Mouse (Mus musculus): ENCODE results near the gene Prss54. TPM values are rescaled to one million over a fixed set of nuclear protein-coding genes. Genes with fewer than 3 reads are reported as not detected.
"Not testable (repeated sequence)": the region's sequence is repeated elsewhere in the genome, so short reads cannot be mapped to it uniquely, and the experiment has no call there.

Prss54 gene
- polyA plus RNA-seq, 1 experiment from 2014 or later, result not detected

DNA sequence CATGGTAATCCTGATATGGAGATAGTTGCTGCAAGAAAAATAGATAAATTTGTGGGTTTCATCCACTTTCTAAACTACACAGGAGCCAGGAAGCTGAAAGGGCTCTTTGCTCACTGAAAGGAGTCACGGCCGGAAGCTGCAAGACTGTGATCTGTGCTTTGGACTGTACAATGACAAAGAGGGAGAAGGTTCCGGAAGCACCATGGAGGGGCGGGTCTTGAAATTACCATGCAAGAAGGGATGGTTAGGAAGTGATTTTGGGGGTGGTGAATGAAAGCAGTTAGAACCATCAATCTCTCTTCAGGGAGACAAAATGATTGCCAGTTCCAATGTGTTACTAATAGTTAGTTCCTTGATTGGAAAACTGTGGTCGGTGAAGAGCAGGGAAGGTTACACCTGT lies 33.3 kb upstream of the Prss54 start:
- TF ChIP-seq CTCF (IDR thresholded peaks at IDR 0.05; ENCODE audit: low read depth) (no peak), EP300 (optimal IDR thresholded peaks at IDR 0.05) (no peak)
- ATAC-seq (ENCODE audit: low FRiP score, low TSS enrichment) (no peak), DNase-seq (ENCODE audit: low spot score) (no peak)
- no peaks in the 10 kb centered on the region for H3K36me3 ChIP-seq (ENCODE audit: control insufficient read depth, insufficient read depth, low read length)
- no peak overlapping the region for H3K4me3 ChIP-seq (ENCODE audit: low read depth, low read length)
- no peak overlapping the region for H3K27ac ChIP-seq (replicated peaks)
- WGBS, result 80% methylated on average over 5 of the region's 5 CpGs
- no peaks in the 10 kb centered on the region for H3K27me3 ChIP-seq (ENCODE audit: control insufficient read depth, insufficient read depth, low read length)
- no peaks in the 10 kb centered on the region for H3K9me3 ChIP-seq (ENCODE audit: control insufficient read depth, low read length)
- no peaks in the 10 kb centered on the region for H3K4me1 ChIP-seq (replicated peaks; ENCODE audit: control insufficient read depth, insufficient read depth)
- H3K9ac ChIP-seq (ENCODE audit: low read length), result no peak overlapping the region
- H3K4me2 ChIP-seq (replicated peaks; ENCODE audit: low read depth), result no peak overlapping the region

DNA sequence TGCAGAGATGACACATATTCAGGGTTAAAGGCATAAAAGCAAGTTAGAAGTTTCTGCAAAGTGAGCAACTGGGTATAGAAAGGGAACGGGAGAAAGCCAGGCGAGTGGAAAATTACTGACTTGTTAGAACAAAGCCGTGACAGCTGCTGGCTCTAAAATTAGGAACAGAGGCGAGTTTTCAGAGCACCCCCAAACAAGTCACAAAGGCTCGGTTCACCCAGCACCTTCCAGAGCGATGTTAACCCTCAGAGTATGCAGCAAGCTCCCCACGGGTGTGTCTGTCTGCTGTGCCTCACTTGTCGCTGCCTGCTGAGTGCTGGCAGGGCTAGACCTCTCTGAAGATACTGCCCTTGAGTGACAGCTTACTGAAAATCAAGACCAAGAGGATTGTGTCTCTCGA lies 31.1 kb upstream of the Prss54 start:
- no peaks in the 10 kb centered on the region for H3K4me1 ChIP-seq (replicated peaks; ENCODE audit: control insufficient read depth, insufficient read depth)
- no peak for ATAC-seq (ENCODE audit: low FRiP score, low TSS enrichment)
- H3K27ac ChIP-seq (replicated peaks), result no peak overlapping the region
- no peak overlapping the region for H3K4me3 ChIP-seq (ENCODE audit: low read depth, low read length)
- WGBS, result 47% methylated on average over 9 of the region's 9 CpGs
- no peak overlapping the region for H3K4me2 ChIP-seq (replicated peaks; ENCODE audit: low read depth)
- H3K27me3 ChIP-seq (ENCODE audit: control insufficient read depth, insufficient read depth, low read length), result no peaks in the 10 kb centered on the region
- H3K9me3 ChIP-seq (ENCODE audit: control insufficient read depth, low read length), result no peaks in the 10 kb centered on the region
- no peak for DNase-seq (ENCODE audit: low spot score)
- H3K9ac ChIP-seq (ENCODE audit: low read length), result no peak overlapping the region
- TF ChIP-seq EP300 (optimal IDR thresholded peaks at IDR 0.05), result no peak
- no peak for TF ChIP-seq CTCF (IDR thresholded peaks at IDR 0.05; ENCODE audit: low read depth)
- H3K36me3 ChIP-seq (ENCODE audit: control insufficient read depth, insufficient read depth, low read length), result no peaks in the 10 kb centered on the region

DNA sequence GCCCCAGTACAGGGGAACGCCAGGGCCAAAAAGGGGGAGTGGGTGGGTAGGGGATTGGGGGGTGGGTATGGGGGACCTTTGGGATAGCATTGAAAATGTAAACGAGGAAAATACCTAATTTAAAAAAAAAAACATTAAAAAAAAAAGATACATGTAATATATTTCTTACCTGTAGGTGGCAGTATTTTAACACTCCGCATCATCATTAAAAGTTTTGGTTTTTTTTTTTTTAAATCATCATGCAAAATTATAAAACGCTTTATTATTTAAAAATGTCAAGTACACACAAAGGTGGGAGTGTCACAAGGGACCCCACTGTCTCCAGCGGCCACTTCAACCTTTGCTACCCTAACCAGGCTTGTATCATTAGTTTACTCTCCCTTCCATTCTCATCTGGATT lies 30.4 kb upstream of the Prss54 start:
- H3K4me1 ChIP-seq (replicated peaks; ENCODE audit: control insufficient read depth, insufficient read depth); H3K9me3 ChIP-seq (ENCODE audit: control insufficient read depth, low read length); H3K27ac ChIP-seq (replicated peaks); H3K4me3 ChIP-seq (ENCODE audit: low read depth, low read length); H3K4me2 ChIP-seq (replicated peaks; ENCODE audit: low read depth); ATAC-seq (ENCODE audit: low FRiP score, low TSS enrichment); DNase-seq (ENCODE audit: low spot score); H3K36me3 ChIP-seq (ENCODE audit: control insufficient read depth, insufficient read depth, low read length); H3K27me3 ChIP-seq (ENCODE audit: control insufficient read depth, insufficient read depth, low read length); H3K9ac ChIP-seq (ENCODE audit: low read length): not testable (repeated sequence)
- TF ChIP-seq CTCF (IDR thresholded peaks at IDR 0.05; ENCODE audit: low read depth), result peak; percentile 57
- WGBS, result 15% methylated on average over 4 of the region's 5 CpGs

GRCm38 (mm10) chr8:95602168-95602567 lies 26.0 kb upstream of the Prss54 start:
- no peak for ATAC-seq (ENCODE audit: low FRiP score, low TSS enrichment)

DNA sequence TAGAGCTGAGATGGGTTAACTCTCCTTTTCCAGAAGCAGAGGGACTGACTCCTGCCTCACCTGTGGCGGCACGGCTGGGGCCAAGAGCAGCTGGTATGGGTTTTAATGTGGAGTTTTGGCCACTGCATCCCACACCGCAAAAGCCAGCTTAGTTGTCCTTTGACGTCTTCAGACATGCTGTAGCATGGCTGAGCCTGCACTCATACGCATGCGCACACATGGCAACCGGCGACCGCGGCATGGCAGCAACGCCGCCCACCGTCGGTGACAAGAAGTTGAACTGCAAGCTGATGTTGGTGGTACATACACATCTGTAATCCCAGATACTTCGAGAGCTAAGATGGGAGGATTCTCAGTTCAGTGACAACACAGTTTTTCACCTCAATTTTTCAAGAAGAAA lies 25.2 kb upstream of the Prss54 start:
- no peak for ATAC-seq (ENCODE audit: low FRiP score, low TSS enrichment)
- TF ChIP-seq EP300 (optimal IDR thresholded peaks at IDR 0.05) (no peak), CTCF (IDR thresholded peaks at IDR 0.05; ENCODE audit: low read depth) (no peak)
- no peaks in the 10 kb centered on the region for H3K9me3 ChIP-seq (ENCODE audit: control insufficient read depth, low read length)
- WGBS, result 70% methylated on average over 15 of the region's 15 CpGs
- H3K36me3 ChIP-seq (ENCODE audit: control insufficient read depth, insufficient read depth, low read length), result no peaks in the 10 kb centered on the region
- no peak overlapping the region for H3K4me3 ChIP-seq (ENCODE audit: low read depth, low read length)
- no peak for DNase-seq (ENCODE audit: low spot score)
- H3K27me3 ChIP-seq (ENCODE audit: control insufficient read depth, insufficient read depth, low read length), result no peaks in the 10 kb centered on the region
- no peaks in the 10 kb centered on the region for H3K4me1 ChIP-seq (replicated peaks; ENCODE audit: control insufficient read depth, insufficient read depth)
- H3K27ac ChIP-seq (replicated peaks), result no peak overlapping the region
- H3K4me2 ChIP-seq (replicated peaks; ENCODE audit: low read depth), result no peak overlapping the region
- no peak overlapping the region for H3K9ac ChIP-seq (ENCODE audit: low read length)

More at GRCm38 (mm10) chr8:95602168-95602567, 26.0 kb upstream of the Prss54 start:
- TF ChIP-seq CTCF (IDR thresholded peaks at IDR 0.05; ENCODE audit: low read depth) (peak; percentile 50), EP300 (optimal IDR thresholded peaks at IDR 0.05) (no peak)
- no peaks in the 10 kb centered on the region for H3K4me1 ChIP-seq (replicated peaks; ENCODE audit: control insufficient read depth, insufficient read depth)
- H3K36me3 ChIP-seq (ENCODE audit: control insufficient read depth, insufficient read depth, low read length), result no peaks in the 10 kb centered on the region
- no peak overlapping the region for H3K27ac ChIP-seq (replicated peaks)
- no peak overlapping the region for H3K4me3 ChIP-seq (ENCODE audit: low read depth, low read length)
- WGBS, result 68% methylated on average over 2 of the region's 2 CpGs
- H3K27me3 ChIP-seq (ENCODE audit: control insufficient read depth, insufficient read depth, low read length), result no peaks in the 10 kb centered on the region
- no peak overlapping the region for H3K4me2 ChIP-seq (replicated peaks; ENCODE audit: low read depth)
- no peak for DNase-seq (ENCODE audit: low spot score)
- H3K9me3 ChIP-seq (ENCODE audit: control insufficient read depth, low read length), result no peaks in the 10 kb centered on the region
- H3K9ac ChIP-seq (ENCODE audit: low read length), result no peak overlapping the region

GRCm38 (mm10) chr8:95599861-95600260 lies 23.7 kb upstream of the Prss54 start:
- Histone ChIP-seq H3K4me2 (replicated peaks; ENCODE audit: low read depth) (no peak overlapping the region), H3K9ac (ENCODE audit: low read length) (no peak overlapping the region), H3K27me3 (ENCODE audit: control insufficient read depth, insufficient read depth, low read length) (no peaks in the 10 kb centered on the region), H3K36me3 (ENCODE audit: control insufficient read depth, insufficient read depth, low read length) (no peaks in the 10 kb centered on the region), H3K4me1 (replicated peaks; ENCODE audit: control insufficient read depth, insufficient read depth) (no peaks in the 10 kb centered on the region), H3K4me3 (ENCODE audit: low read depth, low read length) (no peak overlapping the region), H3K9me3 (ENCODE audit: control insufficient read depth, low read length) (no peaks in the 10 kb centered on the region), H3K27ac (replicated peaks) (no peak overlapping the region)
- TF ChIP-seq CTCF (IDR thresholded peaks at IDR 0.05; ENCODE audit: low read depth), result peak; percentile 80
- no peak for TF ChIP-seq EP300 (optimal IDR thresholded peaks at IDR 0.05)
- 11% methylated on average over 11 of the region's 11 CpGs for WGBS
- no peak for ATAC-seq (ENCODE audit: low FRiP score, low TSS enrichment)
- DNase-seq (ENCODE audit: low spot score), result peak; percentile 63

Measured in stomach, postnatal 0 days (tissue).